Mouse (Mus musculus) hindbrain, embryonic 12.5 days (tissue): ENCODE measurements at regions not wholly inside any gene's neighbourhood (a gene's known extent, or its start where the extent isn't known, plus 50 kb on each side); places are given as distances from the start of the nearest gene placed in this dataset.

Source experiments
- ATAC-seq: fragments of 200-750 bp; cut with Nextera tagmentation; 2 replicates; pipeline ENCODE4 v1.8.0; 2017; ENCODE audit warnings: moderate TSS enrichment; ENCODE audit not compliant: low FRiP score
- H3K27ac ChIP-seq: fragments of 300-500 bp; sonication (generic); 2 replicates; pipeline ENCODE4 v1.5.1; 2016; ENCODE audit warnings: mild to moderate bottlenecking
- H3K27me3 ChIP-seq: fragments of 300-500 bp; sonication (generic); 2 replicates; pipeline ENCODE4 v1.6.1; 2016; ENCODE audit warnings: mild to moderate bottlenecking
- H3K36me3 ChIP-seq: fragments of 300-500 bp; sonication (generic); 2 replicates; pipeline ENCODE4 v1.6.1; 2016; ENCODE audit warnings: mild to moderate bottlenecking
- H3K4me1 ChIP-seq: fragments of 300-500 bp; sonication (generic); 2 replicates; pipeline ENCODE4 v1.6.1; 2016
- H3K4me2 ChIP-seq: fragments of 300-500 bp; sonication (generic); replicated peaks from 2 replicates; pipeline ENCODE4 v1.6.1; 2016; ENCODE audit warnings: mild to moderate bottlenecking
- H3K4me3 ChIP-seq: fragments of 300-500 bp; sonication (generic); 2 replicates; pipeline ENCODE4 v1.5.1; 2016; ENCODE audit warnings: mild to moderate bottlenecking
- H3K9ac ChIP-seq: fragments of 300-500 bp; sonication (generic); 2 replicates; pipeline ENCODE4 v1.6.1; 2016; ENCODE audit warnings: mild to moderate bottlenecking, moderate library complexity
- H3K9me3 ChIP-seq: fragments of 300-500 bp; sonication (generic); replicated peaks from 2 replicates; pipeline ENCODE4 v1.6.1; 2016; ENCODE audit warnings: mild to moderate bottlenecking
- WGBS: fragments of 180-500 bp; shearing (Covaris S2); methylation state at CpG from one replicate; pipeline ENCODE4 v1.1.7; 2016; 5-methylcytosine and 5-hydroxymethylcytosine counted together

GRCm38 (mm10) chr5:82288069-82288845 lies 1066.7 kb downstream of the Tecrl start:
- Histone ChIP-seq H3K27ac (no peak overlapping the region), H3K27me3 (no peaks in the 10 kb centered on the region), H3K4me1 (no peaks in the 10 kb centered on the region), H3K9me3 (no peaks in the 10 kb centered on the region), H3K4me3 (no peak overlapping the region), H3K36me3 (no peaks in the 10 kb centered on the region), H3K4me2 (no peak overlapping the region), H3K9ac (no peak overlapping the region)
- no peak for ATAC-seq
- WGBS, result 74% methylated on average over 5 of the region's 5 CpGs

- 91% methylated on average over 3 of the region's 3 CpGs for WGBS
- no peak for ATAC-seq
- no peak overlapping the region for H3K4me3 ChIP-seq
- no peaks in the 10 kb centered on the region for H3K27me3 ChIP-seq
- H3K27ac ChIP-seq, result no peak overlapping the region
- no peaks in the 10 kb centered on the region for H3K9me3 ChIP-seq
- H3K36me3 ChIP-seq, result no peaks in the 10 kb centered on the region
- no peaks in the 10 kb centered on the region for H3K4me1 ChIP-seq
- H3K9ac ChIP-seq, result no peak overlapping the region
- no peak overlapping the region for H3K4me2 ChIP-seq
Observed at GRCm38 (mm10) chr5:82253356-82254104, 1101.5 kb downstream of the Tecrl start.

GRCm38 (mm10) chr5:82226329-82226728 lies 1128.7 kb downstream of the Tecrl start:
- no peak overlapping the region for H3K4me3 ChIP-seq
- 79% methylated on average over 3 of the region's 3 CpGs for WGBS
- H3K4me2 ChIP-seq, result no peak overlapping the region
- H3K4me1 ChIP-seq, result no peaks in the 10 kb centered on the region
- no peaks in the 10 kb centered on the region for H3K9me3 ChIP-seq
- no peaks in the 10 kb centered on the region for H3K27me3 ChIP-seq
- H3K36me3 ChIP-seq, result no peaks in the 10 kb centered on the region
- no peak overlapping the region for H3K9ac ChIP-seq
- H3K27ac ChIP-seq, result no peak overlapping the region
- ATAC-seq, result no peak

- 77% methylated on average over 2 of the region's 2 CpGs for WGBS
- H3K4me3 ChIP-seq, result no peak overlapping the region
- no peaks in the 10 kb centered on the region for H3K9me3 ChIP-seq
- no peaks in the 10 kb centered on the region for H3K4me1 ChIP-seq
- ATAC-seq, result no peak
- H3K27ac ChIP-seq, result no peak overlapping the region
- H3K27me3 ChIP-seq, result no peaks in the 10 kb centered on the region
- H3K36me3 ChIP-seq, result no peaks in the 10 kb centered on the region
- no peak overlapping the region for H3K4me2 ChIP-seq
- H3K9ac ChIP-seq, result no peak overlapping the region
Observed at GRCm38 (mm10) chr5:82223622-82224021, 1131.4 kb downstream of the Tecrl start.

GRCm38 (mm10) chr5:82203606-82204005 lies 1151.4 kb downstream of the Tecrl start:
- Histone ChIP-seq H3K4me1 (no peaks in the 10 kb centered on the region), H3K27me3 (no peaks in the 10 kb centered on the region), H3K9ac (no peak overlapping the region), H3K36me3 (no peaks in the 10 kb centered on the region), H3K9me3 (no peaks in the 10 kb centered on the region), H3K27ac (no peak overlapping the region), H3K4me3 (no peak overlapping the region), H3K4me2 (no peak overlapping the region)
- 93% methylated on average over 3 of the region's 3 CpGs for WGBS
- no peak for ATAC-seq
